Mouse (Mus musculus): ENCODE results near the gene Rnf212b. TPM values are rescaled to one million over a fixed set of nuclear protein-coding genes. Genes with fewer than 3 reads are reported as not detected.

The Rnf212b gene
- total and polyA plus RNA-seq, 3 experiments = not detected

GRCm38 (mm10) chr14:54806124-54806523 lies 7.8 kb upstream of the Rnf212b start:
- H3K4me2 ChIP-seq (ENCODE audit: insufficient read depth, low read depth, poor library complexity, severe bottlenecking) = no peak overlapping the region
- dilution Hi-C loops (cut with MboI; ENCODE audit: extremely low pct_ligation_motif_present, extremely low pct_unique_long_range_greater_than_20kb, low sequenced_read_pairs) = no loop called here

GRCm38 (mm10) chr14:54808718-54809667 lies 4.9 kb upstream of the Rnf212b start:
- DNase-seq (ENCODE audit: extremely low read depth) = no peak
- Histone ChIP-seq H3K27ac (ENCODE audit: insufficient read depth, low read depth) (no peak overlapping the region), H3K36me3 (replicated peaks in 1 of 2; ENCODE audit: control insufficient read depth in 1 of 2, insufficient read depth in 1 of 2, low read length in 1 of 2) (no peaks in the 10 kb centered on the region), H3K27me3 (replicated peaks) (no peaks in the 10 kb centered on the region), H3K79me2 (replicated peaks; ENCODE audit: control insufficient read depth, extremely low read depth, insufficient read depth, poor library complexity, severe bottlenecking) (no peaks in the 10 kb centered on the region), H3K9me3 (replicated peaks; ENCODE audit: low read length) (no peaks in the 10 kb centered on the region), H3K4me1 (ENCODE audit: control insufficient read depth in 1 of 2, insufficient read depth in 2 of 2) (no peaks in the 10 kb centered on the region), H3K9ac (ENCODE audit: insufficient read depth, low read depth) (no peak overlapping the region), H3K4me3 (replicated peaks in 1 of 3; ENCODE audit: low read depth in 2 of 3, low read length in 2 of 3, poor library complexity in 1 of 3) (no peak overlapping the region), H3K4me2 (ENCODE audit: insufficient read depth, low read depth, poor library complexity, severe bottlenecking) (no peak overlapping the region)
- in situ Hi-C loops (cut with MboI; ENCODE audit: low pct_ligation_motif_present, low pct_unique_long_range_greater_than_20kb, low sequenced_read_pairs) = no loop called here
- no peak for TF ChIP-seq MYC (IDR thresholded peaks at IDR 0.05; ENCODE audit: low read depth, low read length)
- TF ChIP-seq PAX5 (IDR thresholded peaks at IDR 0.05; ENCODE audit: low read length) = no peak
- no peak for TF ChIP-seq MAFK (IDR thresholded peaks at IDR 0.05; ENCODE audit: insufficient replicate concordance, low read length)
- TF ChIP-seq GABPA (IDR thresholded peaks at IDR 0.05; ENCODE audit: insufficient replicate concordance, low read depth, low read length) = no peak
- TF ChIP-seq JUND (conservative IDR thresholded peaks at IDR 0.05; ENCODE audit: low read depth, low read length) = no peak
- TF ChIP-seq MAX (IDR thresholded peaks at IDR 0.05; ENCODE audit: low read length) = no peak
- TF ChIP-seq USF1 (IDR thresholded peaks at IDR 0.05; ENCODE audit: low read depth, low read length) = no peak
- TF ChIP-seq KAT2A (IDR thresholded peaks at IDR 0.05; ENCODE audit: insufficient replicate concordance, low read length) = no peak
- TF ChIP-seq RCOR1 (conservative IDR thresholded peaks at IDR 0.05; ENCODE audit: low read depth, low read length) = no peak
- TF ChIP-seq ZMIZ1 (IDR thresholded peaks at IDR 0.05; ENCODE audit: low read depth, low read length) = no peak
- dilution Hi-C loops (cut with MboI; ENCODE audit: extremely low pct_ligation_motif_present, extremely low pct_unique_long_range_greater_than_20kb, low sequenced_read_pairs) = no loop called here

More at GRCm38 (mm10) chr14:54806124-54806523, 7.8 kb upstream of the Rnf212b start:
- no peaks in the 10 kb centered on the region for H3K4me1 ChIP-seq (ENCODE audit: control insufficient read depth in 1 of 2, insufficient read depth in 2 of 2)
- in situ Hi-C loops (cut with MboI; ENCODE audit: low pct_ligation_motif_present, low pct_unique_long_range_greater_than_20kb, low sequenced_read_pairs) = no loop called here
- H3K27ac ChIP-seq (ENCODE audit: insufficient read depth, low read depth) = no peak overlapping the region
- H3K9me3 ChIP-seq (replicated peaks; ENCODE audit: low read length) = no peaks in the 10 kb centered on the region
- TF ChIP-seq CHD2 (IDR thresholded peaks at IDR 0.05; ENCODE audit: low read length) = no peak
- TF ChIP-seq IRF4 (IDR thresholded peaks at IDR 0.05; ENCODE audit: low read depth, low read length) = no peak
- TF ChIP-seq POLR2A (IDR thresholded peaks at IDR 0.05; ENCODE audit: low read depth, low read length) = no peak
- TF ChIP-seq JUN (IDR thresholded peaks at IDR 0.05; ENCODE audit: insufficient read depth, low read depth, low read length) = no peak
- TF ChIP-seq USF1 (IDR thresholded peaks at IDR 0.05; ENCODE audit: low read depth, low read length) = no peak
- TF ChIP-seq RCOR1 (conservative IDR thresholded peaks at IDR 0.05; ENCODE audit: low read depth, low read length) = no peak
- no peak for TF ChIP-seq ELF1 (IDR thresholded peaks at IDR 0.05; ENCODE audit: low read depth, low read length)
- no peak for TF ChIP-seq NELFE (IDR thresholded peaks at IDR 0.05; ENCODE audit: low read depth, low read length)
- no peak for TF ChIP-seq UBTF (IDR thresholded peaks at IDR 0.05; ENCODE audit: low read depth, low read length)
- no peak for TF ChIP-seq SIN3A (IDR thresholded peaks at IDR 0.05; ENCODE audit: low read length)
- TF ChIP-seq ZMIZ1 (IDR thresholded peaks at IDR 0.05; ENCODE audit: low read depth, low read length) = no peak
- no peak for TF ChIP-seq NRF1 (IDR thresholded peaks at IDR 0.05; ENCODE audit: low read depth, low read length)
- H3K9ac ChIP-seq (ENCODE audit: insufficient read depth, low read depth) = no peak overlapping the region
- no peaks in the 10 kb centered on the region for H3K27me3 ChIP-seq (replicated peaks)
- H3K36me3 ChIP-seq (replicated peaks in 1 of 2; ENCODE audit: control insufficient read depth in 1 of 2, insufficient read depth in 1 of 2, low read length in 1 of 2) = no peaks in the 10 kb centered on the region
- no peak for DNase-seq (ENCODE audit: extremely low read depth)
- H3K4me3 ChIP-seq (replicated peaks in 1 of 3; ENCODE audit: low read depth in 2 of 3, low read length in 2 of 3, poor library complexity in 1 of 3) = no peak overlapping the region
- no peaks in the 10 kb centered on the region for H3K79me2 ChIP-seq (replicated peaks; ENCODE audit: control insufficient read depth, extremely low read depth, insufficient read depth, poor library complexity, severe bottlenecking)

Measured in CH12.LX (cell line).